Mouse (Mus musculus): ENCODE results near the gene Atp1a2. TPM values are rescaled to one million over a fixed set of nuclear protein-coding genes. Genes with fewer than 3 reads are reported as not detected.

Atp1a2 gene
- total RNA-seq (2021) = 100 to 1,000 TPM; 555 to 598 TPM
- long read RNA-seq, full-length matches to known transcripts = 283 of 472 reads
- long read RNA-seq, partial matches to known transcripts = 108 of 472 reads
- long read RNA-seq, other reads (novel, unspliced or antisense) = 81 of 472 reads

DNA sequence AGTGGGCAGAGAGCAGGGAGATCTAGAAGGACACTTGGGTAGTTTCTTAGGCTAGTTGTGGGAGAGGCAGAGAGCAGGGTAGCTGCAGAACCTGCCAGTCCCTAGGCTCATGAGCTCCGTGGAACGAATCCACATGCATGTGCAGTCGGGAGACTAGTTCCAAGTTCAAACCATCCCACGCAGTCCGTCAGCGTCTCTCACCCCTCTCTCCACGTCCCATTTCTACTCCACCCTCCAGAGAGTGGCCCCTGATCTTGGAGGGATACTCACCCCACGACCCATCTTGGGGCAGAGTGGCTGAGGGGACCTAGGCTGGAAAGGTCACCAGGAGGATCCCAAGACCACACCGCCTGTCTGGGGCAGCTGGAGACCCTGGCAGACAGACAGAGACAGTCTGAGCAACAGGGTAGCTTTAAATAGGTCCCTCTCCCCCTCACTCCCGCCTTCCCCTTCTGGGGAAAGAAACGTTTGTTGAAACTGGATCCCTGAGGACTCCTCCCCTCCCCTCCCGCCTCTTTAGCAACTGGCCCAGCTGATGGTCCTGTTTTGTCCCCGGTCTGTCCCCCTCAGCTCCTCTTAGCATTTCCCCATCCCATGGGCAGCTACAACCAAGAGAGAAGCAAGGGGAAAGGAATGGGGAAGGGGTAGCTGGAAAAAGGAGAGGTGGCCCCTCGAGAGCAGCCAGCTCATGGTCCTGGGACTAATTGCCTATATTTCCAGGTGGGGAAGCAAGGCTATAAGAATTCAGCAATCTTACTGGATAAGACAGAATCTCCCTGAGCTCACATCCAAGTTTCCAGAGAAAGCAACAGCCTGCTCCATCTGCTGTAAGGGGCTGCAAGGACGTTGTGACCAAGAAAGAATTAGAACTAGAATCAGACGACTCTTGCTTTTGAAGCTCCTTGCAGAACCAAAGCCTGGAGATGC, at the start of gene Atp1a2:
Gene Atp1a2 (minus strand): TSS at position 454 of the 927 bp plus-strand sequence.
- DNase-seq (ENCODE audit: low spot score in 2 of 2) = peak in 1 of 2 experiments; percentile 74

DNA sequence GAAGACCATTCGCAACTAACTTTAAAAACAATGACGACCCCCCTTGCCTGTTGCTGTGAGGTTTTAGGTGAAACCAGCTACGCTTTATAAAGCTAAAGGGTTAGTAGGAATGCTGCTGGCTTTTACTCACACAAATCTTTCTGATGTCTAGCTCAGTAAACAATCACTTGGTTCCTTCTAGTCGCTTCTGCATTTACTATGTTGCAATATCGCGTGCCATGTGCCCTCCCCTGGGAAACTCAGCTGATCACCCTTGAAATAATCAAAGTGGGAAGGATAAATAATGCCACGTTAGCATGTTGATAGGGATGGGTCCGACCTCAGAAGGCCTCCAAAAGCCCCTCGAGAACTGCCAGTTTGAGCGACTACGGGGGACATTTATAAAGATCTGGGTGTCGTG, 49.5 kb upstream of the Atp1a2 start:
- DNase-seq (ENCODE audit: low spot score in 2 of 2) = no peak

DNA sequence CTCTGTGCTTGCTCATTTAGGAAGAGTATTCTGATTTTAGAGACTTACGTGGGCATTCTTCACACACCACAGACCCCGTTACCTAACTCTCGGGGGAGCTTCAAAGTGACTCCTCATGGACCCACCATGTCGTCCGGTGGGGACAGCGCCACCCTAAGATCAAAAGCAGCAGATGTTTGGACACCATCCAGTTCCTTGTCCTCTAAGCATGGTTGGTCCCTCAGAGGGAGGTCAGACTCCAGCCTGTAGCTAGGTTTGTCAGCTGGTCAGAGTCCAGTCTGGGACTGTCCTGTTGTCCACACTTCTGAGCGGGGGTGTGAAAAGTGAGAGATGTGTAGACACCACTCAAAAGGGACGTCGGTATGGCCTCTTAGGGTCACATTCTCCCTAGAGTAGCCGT, 48.8 kb upstream of the Atp1a2 start:
- DNase-seq (ENCODE audit: low spot score in 2 of 2) = no peak

DNA sequence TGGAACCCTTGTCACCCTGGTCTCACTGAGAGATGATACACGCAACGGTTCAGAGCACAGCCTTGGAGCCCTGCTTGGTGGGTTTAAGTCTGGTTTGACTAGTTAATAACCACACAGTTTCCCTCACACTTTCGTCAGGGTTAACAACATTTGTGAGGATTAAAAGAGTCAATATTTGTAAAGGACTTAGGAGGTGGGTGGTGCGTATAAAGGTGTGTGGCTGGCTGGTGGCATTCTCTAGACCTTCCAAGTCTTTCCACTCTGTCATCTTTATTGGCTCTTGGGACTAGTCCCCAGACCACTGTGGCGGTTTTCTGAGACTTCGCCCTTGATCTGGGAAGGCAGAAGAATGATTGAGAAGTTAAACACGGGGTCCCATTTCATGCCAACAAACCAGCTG, 47.0 kb upstream of the Atp1a2 start:
- no peak for DNase-seq (ENCODE audit: low spot score in 2 of 2)

DNA sequence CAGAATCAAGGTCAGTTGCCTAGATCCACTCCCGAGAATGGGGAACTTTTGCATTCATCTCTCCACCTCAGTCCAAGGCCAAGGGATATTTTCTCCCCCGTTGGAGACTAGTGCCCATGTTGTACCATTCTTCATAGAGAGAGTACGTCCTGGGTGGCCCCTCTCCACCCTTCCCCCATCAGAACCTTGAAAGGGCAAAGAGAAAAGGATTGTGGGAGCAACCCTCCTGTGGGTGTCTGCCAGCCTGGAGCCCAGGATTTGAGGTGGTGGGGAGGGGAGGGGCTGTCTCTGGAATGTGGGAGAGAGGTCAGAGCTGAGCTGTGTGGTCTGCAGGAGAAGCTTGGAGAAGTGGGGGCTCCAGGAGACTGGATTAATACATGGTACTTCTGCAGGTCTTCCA, 46.0 kb upstream of the Atp1a2 start:
- DNase-seq (ENCODE audit: low spot score in 2 of 2) = no peak

DNA sequence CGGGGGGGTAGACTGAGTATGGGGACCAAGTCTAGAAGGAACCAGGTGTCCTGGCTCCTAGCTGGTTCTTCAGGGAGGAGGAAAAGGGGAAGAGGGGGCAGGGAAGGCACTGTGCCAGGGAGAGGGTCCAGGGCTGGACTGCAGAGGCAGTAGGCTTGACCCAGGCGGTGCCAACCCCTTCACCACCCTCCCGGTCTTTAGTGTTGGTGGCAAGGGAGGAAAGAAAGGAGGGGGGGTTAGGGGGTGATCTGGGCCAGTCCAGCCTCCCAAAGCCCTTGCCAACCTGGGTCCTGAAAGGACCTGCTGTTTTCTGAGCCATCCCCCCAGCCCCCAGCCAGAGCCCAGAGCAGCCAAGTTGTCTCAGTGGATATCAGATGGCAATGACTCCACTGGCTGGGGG, 44.9 kb upstream of the Atp1a2 start:
- peak; percentile 57 to 75 for DNase-seq (ENCODE audit: low spot score in 2 of 2)

DNA sequence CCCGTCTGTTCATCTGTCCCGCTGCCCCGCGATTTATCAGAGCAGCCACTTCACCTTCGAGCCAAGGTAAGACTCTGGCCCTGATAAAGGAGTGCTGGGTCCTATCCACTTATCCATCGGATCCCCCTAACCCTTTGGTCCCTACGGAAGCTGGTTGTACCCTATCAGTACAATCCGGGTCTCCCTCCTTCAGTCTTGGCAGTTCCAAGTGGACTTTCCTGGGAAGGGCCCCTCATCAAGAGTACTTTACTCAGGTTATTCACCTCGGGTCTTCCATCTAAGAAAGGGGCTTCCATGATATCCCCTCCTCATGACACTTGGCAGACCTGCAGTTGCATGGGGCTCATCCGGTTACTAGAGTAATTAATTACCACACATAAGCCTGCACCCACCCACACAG, 43.5 kb upstream of the Atp1a2 start:
- no peak for DNase-seq (ENCODE audit: low spot score in 2 of 2)

DNA sequence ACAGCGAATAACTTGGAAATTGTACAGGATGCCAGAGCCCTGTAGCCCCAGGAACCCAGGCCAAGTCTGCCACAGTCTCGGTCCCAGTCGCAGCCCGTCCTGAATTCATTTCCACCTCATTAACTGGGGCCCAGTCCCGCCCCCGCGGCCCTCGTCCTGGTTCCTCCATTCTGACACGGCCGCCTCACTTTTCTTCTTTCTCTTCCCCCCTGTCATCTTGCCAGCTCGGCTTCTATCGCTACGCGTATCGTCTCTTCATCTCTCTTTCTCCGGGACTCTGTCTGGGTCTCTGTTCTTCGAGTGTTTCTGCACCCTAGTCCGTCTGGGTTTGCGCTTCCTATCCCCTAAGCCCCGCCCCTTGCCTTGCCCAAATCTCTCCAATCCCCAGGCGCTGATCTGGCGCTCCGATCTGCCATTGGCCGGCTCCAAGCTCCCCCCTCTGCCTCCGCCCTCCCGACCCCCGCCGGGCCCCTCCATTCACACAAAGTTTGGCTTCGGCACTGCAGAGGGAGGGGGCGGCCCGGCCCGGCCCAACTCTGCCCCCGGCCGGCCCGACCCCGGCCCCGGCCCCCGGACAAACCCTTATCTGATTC, 43.0 kb upstream of the Atp1a2 start, which contains the start of gene Kcnj10:
Gene Kcnj10 (plus strand): TSS at position 482 of the 593 bp plus-strand sequence.
- DNase-seq (ENCODE audit: low spot score in 2 of 2) = peak; percentile 67 to 86

DNA sequence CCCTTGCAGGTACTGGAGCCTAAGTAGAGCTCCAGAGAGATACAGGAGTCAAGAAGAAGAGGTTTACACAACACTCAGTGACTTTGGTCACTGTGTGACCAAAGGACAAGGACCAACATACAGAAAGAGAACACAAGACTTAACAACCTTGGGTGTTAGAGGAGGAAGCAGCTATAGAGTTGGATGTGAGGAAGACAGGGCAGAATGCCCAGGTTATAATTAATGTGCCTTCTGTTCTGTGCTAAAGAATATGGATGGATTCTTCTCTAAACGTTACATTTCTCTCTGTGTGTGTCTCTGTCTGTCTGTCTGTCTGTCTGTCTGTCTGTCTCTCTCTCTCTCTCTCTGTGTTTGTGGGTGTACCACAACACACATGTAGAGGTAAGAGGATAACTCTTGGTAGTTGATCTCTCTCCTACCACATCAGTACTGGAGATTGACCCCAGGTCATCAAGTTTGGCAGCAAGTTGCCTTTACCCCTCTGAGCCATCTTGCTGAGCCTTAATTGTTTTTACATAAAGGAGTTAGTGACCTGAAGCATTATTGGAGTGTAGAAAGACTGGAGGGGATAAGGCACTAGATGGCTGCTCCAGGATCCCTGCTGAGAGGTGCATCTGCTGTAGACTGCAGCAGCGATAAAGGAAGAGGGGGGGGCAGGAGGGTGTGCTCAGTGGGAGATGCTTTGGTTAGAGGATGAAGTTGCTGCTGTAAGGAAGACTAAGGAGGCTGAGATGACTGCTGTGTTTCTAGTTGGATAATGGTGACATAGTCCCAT, 39.7 kb upstream of the Atp1a2 start:
- no peak for DNase-seq (ENCODE audit: low spot score in 2 of 2)

DNA sequence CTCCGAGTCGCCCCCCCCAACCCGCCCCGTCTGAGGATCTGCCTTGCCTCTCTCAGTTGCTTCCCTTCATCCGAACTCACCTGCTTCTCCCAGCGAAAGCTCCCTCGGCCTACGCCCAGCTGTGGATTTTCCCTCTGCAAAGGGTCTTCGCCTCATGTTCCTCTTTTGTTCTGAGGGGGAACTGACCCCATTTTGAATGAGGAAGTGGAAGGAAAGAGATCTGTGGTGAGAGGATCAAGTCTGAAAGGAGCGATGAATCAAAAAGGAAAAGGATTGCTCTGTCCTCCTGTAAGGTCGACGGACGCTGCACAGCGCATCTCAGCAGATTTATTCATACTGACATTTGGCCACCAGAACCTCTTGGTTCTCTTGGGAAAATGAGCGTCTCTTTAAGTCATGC, 37.9 kb upstream of the Atp1a2 start:
- no peak for DNase-seq (ENCODE audit: low spot score in 2 of 2)

DNA sequence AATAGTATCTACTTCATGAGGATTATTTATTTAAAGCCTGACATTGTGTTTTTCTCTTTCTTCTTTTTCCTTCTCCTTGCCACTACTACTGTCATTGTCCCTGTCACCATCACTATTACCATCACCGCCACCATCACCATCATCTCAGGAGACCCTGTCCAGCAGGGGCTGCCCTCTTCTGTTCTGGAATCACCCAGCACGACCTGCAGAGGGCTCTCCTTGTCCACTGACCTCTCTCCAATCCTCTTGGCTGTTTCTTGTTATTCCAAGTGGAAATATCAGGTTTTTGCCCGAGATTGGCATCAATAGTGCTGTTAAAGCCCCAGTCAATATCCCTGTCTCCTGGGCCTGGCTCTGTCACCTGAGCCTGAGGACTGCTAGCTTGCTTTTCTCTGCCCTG, 35.6 kb upstream of the Atp1a2 start:
- no peak for DNase-seq (ENCODE audit: low spot score in 2 of 2)

DNA sequence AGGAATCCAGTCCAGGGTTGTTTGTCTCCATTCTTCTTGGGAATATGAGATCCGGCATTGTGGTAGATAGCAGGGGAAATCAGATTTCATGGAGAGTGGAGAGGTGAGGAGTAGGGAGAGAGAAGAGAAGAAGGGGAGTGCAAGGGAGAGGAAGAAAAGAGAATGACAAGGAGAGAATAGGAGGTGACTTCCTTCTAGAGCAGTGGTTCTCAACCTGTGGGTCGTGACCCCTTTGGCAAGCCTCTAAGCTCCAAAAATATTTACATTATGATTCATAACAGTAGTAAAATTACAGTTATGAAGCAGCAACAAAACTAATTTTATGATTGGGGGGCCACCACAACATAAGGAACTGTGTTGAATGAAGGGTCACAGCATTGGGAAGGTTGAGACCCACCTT, 35.1 kb upstream of the Atp1a2 start:
- no peak for DNase-seq (ENCODE audit: low spot score in 2 of 2)

DNA sequence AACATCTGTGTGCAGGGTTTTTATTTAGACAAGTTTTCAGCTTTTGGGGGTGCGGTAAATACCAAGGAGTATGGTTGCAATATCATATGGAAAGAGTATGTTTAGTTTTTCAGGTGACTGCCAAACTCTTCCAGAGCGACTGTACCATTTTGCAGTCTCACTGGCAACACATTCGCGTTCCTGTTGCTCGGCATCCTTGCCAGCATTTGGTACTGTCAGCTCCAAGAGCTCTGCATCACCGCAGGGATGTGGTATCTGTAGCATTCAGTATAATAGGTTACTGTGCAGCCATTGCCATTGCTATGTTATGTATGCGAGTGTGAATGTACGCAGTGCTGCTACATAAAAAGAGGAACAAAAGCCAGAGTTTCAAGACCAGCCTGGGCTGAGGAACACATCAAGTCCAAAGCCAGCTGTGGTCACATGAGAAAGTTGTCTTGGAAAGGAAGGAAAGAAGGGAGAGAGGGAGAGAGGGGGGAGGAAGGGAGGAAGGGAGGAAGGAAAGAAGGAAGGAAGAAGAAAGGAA, 33.6 kb upstream of the Atp1a2 start:
- DNase-seq (ENCODE audit: low spot score in 2 of 2) = no peak

DNA sequence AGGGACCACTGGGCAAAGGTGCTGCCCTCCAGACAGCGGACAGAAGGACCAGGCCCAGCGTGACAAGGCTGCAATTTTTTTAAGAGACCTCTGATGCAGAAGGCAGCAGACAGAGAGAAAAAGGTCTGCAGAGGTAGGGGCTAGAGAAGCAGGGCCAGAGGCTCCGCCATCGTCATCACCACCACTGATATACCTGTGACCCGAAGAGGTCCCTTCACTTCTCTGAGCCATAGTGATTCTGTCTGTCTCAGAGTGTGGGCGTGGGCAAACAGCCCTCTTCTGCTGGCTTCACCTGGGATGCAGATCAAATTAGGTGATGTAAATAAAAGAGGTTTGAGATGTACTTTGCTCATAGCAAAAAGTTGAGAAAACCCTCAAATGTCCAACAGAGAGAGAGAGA, 31.8 kb upstream of the Atp1a2 start:
- DNase-seq (ENCODE audit: low spot score in 2 of 2) = no peak

DNA sequence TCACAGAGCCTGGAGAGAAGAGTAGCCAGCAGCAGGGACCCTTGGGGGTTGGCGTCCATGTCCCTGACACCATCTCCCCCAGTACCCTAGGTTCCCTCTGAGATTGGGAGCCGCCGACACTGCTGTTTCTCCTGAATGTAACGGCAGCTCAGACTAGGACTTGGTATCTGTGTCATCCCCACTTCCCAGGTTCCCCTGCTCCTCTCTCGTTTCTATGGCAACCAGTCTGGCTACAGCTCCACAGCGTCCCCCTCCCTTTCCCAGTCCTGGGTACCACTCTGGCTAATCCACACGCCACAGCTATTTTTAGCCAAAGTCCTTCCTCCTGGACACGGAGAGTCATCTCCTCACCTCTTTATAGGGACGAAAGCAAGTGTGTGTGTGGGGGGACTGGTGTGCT, 31.3 kb upstream of the Atp1a2 start, which contains the start of gene Kcnj9:
Gene Kcnj9 (minus strand): TSS at position 188 of the 400 bp plus-strand sequence.
- DNase-seq (ENCODE audit: low spot score in 2 of 2) = peak; percentile 83 to 91

DNA sequence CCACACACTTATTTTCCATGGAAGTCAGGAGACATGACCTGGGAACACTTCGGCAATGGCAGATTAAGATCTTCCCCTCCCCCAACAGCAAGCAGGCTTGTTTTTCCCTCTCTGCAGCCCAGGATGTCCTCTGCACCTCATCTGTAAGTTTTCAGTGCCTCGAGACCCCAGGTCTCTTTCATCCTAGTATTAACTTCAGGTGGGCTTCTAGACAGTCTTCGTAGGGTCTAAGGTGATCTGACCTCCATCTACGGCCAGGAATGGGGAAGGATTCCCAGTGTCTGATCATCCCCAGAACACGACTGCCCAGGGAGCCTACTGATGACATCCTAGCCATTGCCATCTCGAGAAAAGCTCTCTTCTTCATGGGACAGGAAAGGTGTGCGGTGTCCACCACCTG, 30.6 kb upstream of the Atp1a2 start:
- DNase-seq (ENCODE audit: low spot score in 2 of 2) = no peak

DNA sequence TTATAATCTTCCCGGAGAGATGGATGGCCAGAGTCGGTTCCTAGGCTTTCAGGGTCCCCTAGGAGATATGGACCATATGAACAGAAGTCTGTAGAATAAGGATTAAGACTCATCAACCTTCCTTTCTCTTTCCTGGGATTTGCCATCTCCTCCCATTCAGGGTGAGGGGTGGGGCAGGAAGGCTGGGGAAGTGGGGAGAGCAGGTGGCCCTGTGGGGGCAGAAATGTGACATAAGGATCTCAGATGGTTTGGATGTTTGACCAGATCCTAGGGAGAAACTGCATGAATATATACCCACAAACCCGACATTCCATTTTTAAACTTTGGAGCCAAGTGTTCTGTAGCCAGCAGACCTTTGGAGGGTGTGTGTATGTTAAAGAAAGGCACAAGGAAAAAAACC, 30.2 kb upstream of the Atp1a2 start:
- DNase-seq (ENCODE audit: low spot score in 2 of 2) = no peak

DNA sequence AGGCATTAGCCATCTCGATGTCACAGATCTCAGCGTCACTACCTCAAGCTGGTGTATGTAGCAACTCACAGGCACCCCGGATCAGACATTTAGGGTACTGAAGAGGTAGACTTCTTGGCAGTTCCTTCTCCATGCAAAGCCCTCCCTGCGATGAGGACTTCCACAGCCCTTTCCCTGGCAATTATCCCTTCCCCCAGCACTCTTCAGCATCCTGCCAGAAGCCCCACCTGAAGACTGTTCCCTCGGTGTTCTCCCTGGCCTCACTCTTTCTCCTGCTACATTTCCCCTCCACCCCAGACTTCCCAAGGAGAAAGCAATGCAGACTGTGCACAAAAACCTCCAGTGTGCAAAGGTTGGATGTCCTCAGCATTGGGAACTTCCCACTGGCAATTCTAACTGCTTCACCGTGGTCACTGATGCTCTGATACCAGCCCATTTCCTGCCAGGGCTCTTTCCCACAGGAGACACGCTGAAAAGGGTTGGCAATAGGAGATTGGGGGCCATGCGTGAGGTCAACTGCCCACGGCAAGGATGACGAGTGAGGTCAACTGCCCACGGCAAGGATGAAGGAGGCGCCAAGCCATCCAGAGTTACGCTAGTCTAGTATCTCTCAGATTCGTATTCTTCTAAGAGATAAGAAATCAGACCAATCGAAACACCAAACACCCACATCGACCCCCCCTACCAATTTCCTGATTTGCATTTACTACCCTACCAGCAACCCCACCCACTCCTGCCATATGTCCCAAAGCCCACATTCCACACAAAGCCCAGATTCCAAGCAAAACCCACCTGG, 29.5 kb upstream of the Atp1a2 start:
- DNase-seq (ENCODE audit: low spot score in 2 of 2) = peak in 1 of 2 experiments; percentile 82

DNA sequence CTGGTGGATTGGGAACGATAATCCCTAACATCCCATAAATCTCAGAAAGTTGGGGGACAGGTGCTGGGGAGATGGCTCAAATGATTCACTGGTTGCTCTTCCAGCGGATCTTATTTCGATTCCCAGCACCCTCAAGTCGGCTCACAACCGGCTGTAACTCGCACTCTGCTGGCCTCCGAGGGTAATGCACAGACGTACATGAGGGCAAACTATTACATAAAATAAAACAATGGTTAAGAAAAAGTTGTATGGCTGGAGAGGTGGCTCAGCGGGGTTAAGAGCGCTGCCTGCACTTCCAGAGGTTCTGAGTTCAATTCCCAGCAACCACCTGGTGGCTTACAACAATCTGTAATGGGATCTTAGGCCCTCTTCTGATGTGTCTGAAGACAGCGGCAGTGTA, 28.8 kb upstream of the Atp1a2 start:
- DNase-seq (ENCODE audit: low spot score in 2 of 2) = no peak
